Mouse (Mus musculus): ENCODE results near the gene Tmeff1. TPM values are rescaled to one million over a fixed set of nuclear protein-coding genes. Genes with fewer than 3 reads are reported as not detected.

Tmeff1 gene
- polyA plus RNA-seq, 1 experiment, result 1.3 TPM

- 92% methylated on average over 15 of the region's 15 CpGs for WGBS
- no peak overlapping the region for H3K27ac ChIP-seq (ENCODE audit: control insufficient read depth, insufficient read depth, low read length)
- no peaks in the 10 kb centered on the region for H3K36me3 ChIP-seq (ENCODE audit: control insufficient read depth, insufficient read depth, low read length)
- no peak for TF ChIP-seq POLR2A (IDR thresholded peaks at IDR 0.05; ENCODE audit: control insufficient read depth, extremely low read depth, insufficient read depth, low read length, poor library complexity)
- TF ChIP-seq CTCF (IDR thresholded peaks at IDR 0.05; ENCODE audit: borderline replicate concordance, control insufficient read depth, extremely low read depth, insufficient read depth, low read length, poor library complexity), result no peak
- no peak for DNase-seq
- H3K4me3 ChIP-seq (ENCODE audit: control insufficient read depth, insufficient read depth, low read length), result no peak overlapping the region
- H3K27me3 ChIP-seq (ENCODE audit: control insufficient read depth, insufficient read depth, low read length), result no peaks in the 10 kb centered on the region; the same call in 1 of the 2 replicates
- H3K4me1 ChIP-seq (replicated peaks; ENCODE audit: control insufficient read depth, insufficient read depth, low read length), result peaks cover 9% of the 10 kb centered on the region
Measured at GRCm38 (mm10) chr4:48541526-48542250, 43.3 kb upstream of the Tmeff1 start.

- Histone ChIP-seq H3K4me3 (ENCODE audit: control insufficient read depth, insufficient read depth, low read length) (no peak overlapping the region), H3K4me1 (replicated peaks; ENCODE audit: control insufficient read depth, insufficient read depth, low read length) (peaks cover 9% of the 10 kb centered on the region), H3K27me3 (ENCODE audit: control insufficient read depth, insufficient read depth, low read length) (no peaks in the 10 kb centered on the region; the same call in 1 of the 2 replicates), H3K36me3 (ENCODE audit: control insufficient read depth, insufficient read depth, low read length) (no peaks in the 10 kb centered on the region), H3K27ac (ENCODE audit: control insufficient read depth, insufficient read depth, low read length) (no peak overlapping the region)
- WGBS, result 87% methylated on average over 5 of the region's 5 CpGs
- TF ChIP-seq CTCF (IDR thresholded peaks at IDR 0.05; ENCODE audit: borderline replicate concordance, control insufficient read depth, extremely low read depth, insufficient read depth, low read length, poor library complexity) (no peak), POLR2A (IDR thresholded peaks at IDR 0.05; ENCODE audit: control insufficient read depth, extremely low read depth, insufficient read depth, low read length, poor library complexity) (no peak)
- DNase-seq, result no peak
Measured at GRCm38 (mm10) chr4:48542351-48542750, 42.6 kb upstream of the Tmeff1 start.

- no peak overlapping the region for H3K4me3 ChIP-seq (ENCODE audit: control insufficient read depth, insufficient read depth, low read length)
- no peaks in the 10 kb centered on the region; the same call in 1 of the 2 replicates for H3K27me3 ChIP-seq (ENCODE audit: control insufficient read depth, insufficient read depth, low read length)
- TF ChIP-seq POLR2A (IDR thresholded peaks at IDR 0.05; ENCODE audit: control insufficient read depth, extremely low read depth, insufficient read depth, low read length, poor library complexity) (no peak), CTCF (IDR thresholded peaks at IDR 0.05; ENCODE audit: borderline replicate concordance, control insufficient read depth, extremely low read depth, insufficient read depth, low read length, poor library complexity) (no peak)
- peaks cover 9% of the 10 kb centered on the region for H3K4me1 ChIP-seq (replicated peaks; ENCODE audit: control insufficient read depth, insufficient read depth, low read length)
- WGBS, result 91% methylated on average over 6 of the region's 6 CpGs
- DNase-seq, result no peak
- H3K36me3 ChIP-seq (ENCODE audit: control insufficient read depth, insufficient read depth, low read length), result no peaks in the 10 kb centered on the region
- H3K27ac ChIP-seq (ENCODE audit: control insufficient read depth, insufficient read depth, low read length), result no peak overlapping the region
Measured at GRCm38 (mm10) chr4:48543071-48543865, 41.7 kb upstream of the Tmeff1 start.

GRCm38 (mm10) chr4:48544141-48544540 lies 40.8 kb upstream of the Tmeff1 start:
- no peak overlapping the region for H3K27ac ChIP-seq (ENCODE audit: control insufficient read depth, insufficient read depth, low read length)
- H3K36me3 ChIP-seq (ENCODE audit: control insufficient read depth, insufficient read depth, low read length), result no peaks in the 10 kb centered on the region
- WGBS, result 98% methylated on average over 8 of the region's 8 CpGs
- H3K27me3 ChIP-seq (ENCODE audit: control insufficient read depth, insufficient read depth, low read length), result no peaks in the 10 kb centered on the region; the same call in 1 of the 2 replicates
- peaks cover 9% of the 10 kb centered on the region for H3K4me1 ChIP-seq (replicated peaks; ENCODE audit: control insufficient read depth, insufficient read depth, low read length)
- TF ChIP-seq CTCF (IDR thresholded peaks at IDR 0.05; ENCODE audit: borderline replicate concordance, control insufficient read depth, extremely low read depth, insufficient read depth, low read length, poor library complexity) (no peak), POLR2A (IDR thresholded peaks at IDR 0.05; ENCODE audit: control insufficient read depth, extremely low read depth, insufficient read depth, low read length, poor library complexity) (no peak)
- no peak for DNase-seq
- no peak overlapping the region for H3K4me3 ChIP-seq (ENCODE audit: control insufficient read depth, insufficient read depth, low read length)

- Histone ChIP-seq H3K27ac (ENCODE audit: control insufficient read depth, insufficient read depth, low read length) (no peak overlapping the region), H3K27me3 (ENCODE audit: control insufficient read depth, insufficient read depth, low read length) (no peaks in the 10 kb centered on the region; the same call in 1 of the 2 replicates), H3K4me1 (replicated peaks; ENCODE audit: control insufficient read depth, insufficient read depth, low read length) (no peaks in the 10 kb centered on the region), H3K4me3 (ENCODE audit: control insufficient read depth, insufficient read depth, low read length) (no peak overlapping the region), H3K36me3 (ENCODE audit: control insufficient read depth, insufficient read depth, low read length) (no peaks in the 10 kb centered on the region)
- WGBS, result 91% methylated on average over 12 of the region's 12 CpGs
- DNase-seq, result no peak
- no peak for TF ChIP-seq CTCF (IDR thresholded peaks at IDR 0.05; ENCODE audit: borderline replicate concordance, control insufficient read depth, extremely low read depth, insufficient read depth, low read length, poor library complexity)
- TF ChIP-seq POLR2A (IDR thresholded peaks at IDR 0.05; ENCODE audit: control insufficient read depth, extremely low read depth, insufficient read depth, low read length, poor library complexity), result no peak
Measured at GRCm38 (mm10) chr4:48545966-48546365, 39.0 kb upstream of the Tmeff1 start.

- TF ChIP-seq POLR2A (IDR thresholded peaks at IDR 0.05; ENCODE audit: control insufficient read depth, extremely low read depth, insufficient read depth, low read length, poor library complexity) (no peak), CTCF (IDR thresholded peaks at IDR 0.05; ENCODE audit: borderline replicate concordance, control insufficient read depth, extremely low read depth, insufficient read depth, low read length, poor library complexity) (no peak)
- 95% methylated on average over 9 of the region's 9 CpGs for WGBS
- H3K4me1 ChIP-seq (replicated peaks; ENCODE audit: control insufficient read depth, insufficient read depth, low read length), result no peaks in the 10 kb centered on the region
- no peak for DNase-seq
- H3K27ac ChIP-seq (ENCODE audit: control insufficient read depth, insufficient read depth, low read length), result no peak overlapping the region
- no peaks in the 10 kb centered on the region for H3K36me3 ChIP-seq (ENCODE audit: control insufficient read depth, insufficient read depth, low read length)
- H3K4me3 ChIP-seq (ENCODE audit: control insufficient read depth, insufficient read depth, low read length), result no peak overlapping the region
- no peaks in the 10 kb centered on the region for H3K27me3 ChIP-seq (ENCODE audit: control insufficient read depth, insufficient read depth, low read length)
Measured at GRCm38 (mm10) chr4:48546568-48547496, 38.1 kb upstream of the Tmeff1 start.

Data from thymus, adult 2 months (tissue).